Mouse (Mus musculus) spleen, adult 2 months (tissue): Measurements from ENCODE around the gene Vps16.

Experiments
- CTCF ChIP-seq: fragments of 200-500 bp; IDR thresholded peaks from 2 replicates; pipeline ENCODE4 v1.5.1; 2011; ENCODE audit warnings: mild to moderate bottlenecking, inconsistent platforms; ENCODE audit not compliant: insufficient read depth, insufficient read length, insufficient replicate concordance; ENCODE audit errors: extremely low read depth
- POLR2A ChIP-seq: fragments of 200-500 bp; IDR thresholded peaks from 2 replicates; pipeline ENCODE4 v1.6.1; 2011; ENCODE audit warnings: low read depth, low read length, inconsistent platforms

DNA sequence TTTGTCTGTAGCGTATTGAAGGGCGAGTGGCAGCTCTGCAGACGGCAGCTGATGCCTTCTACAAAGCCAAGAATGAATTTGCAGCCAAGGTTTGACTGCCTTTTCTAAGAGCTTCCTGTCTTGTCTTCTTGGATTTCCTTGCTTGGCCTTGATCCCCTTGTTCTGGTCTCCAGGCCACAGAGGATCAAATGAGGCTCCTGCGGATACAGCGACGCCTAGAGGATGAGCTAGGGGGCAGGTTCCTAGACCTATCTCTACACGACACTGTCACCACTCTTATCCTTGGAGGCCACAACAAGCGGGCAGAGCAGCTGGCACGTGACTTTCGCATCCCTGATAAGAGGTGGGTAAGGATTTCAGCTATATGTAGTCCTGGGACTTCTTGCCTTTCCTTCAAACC, 18.0 kb downstream of the Vps16 start:
- no peak for TF ChIP-seq CTCF
- TF ChIP-seq POLR2A, result no peak
